Mouse (Mus musculus): ENCODE data around the gene Gm21293. TPM values are rescaled to one million over a fixed set of nuclear protein-coding genes. Genes with fewer than 3 reads are reported as not detected.
"Not testable (repeated sequence)": the region's sequence is repeated elsewhere in the genome, so short reads cannot be mapped to it uniquely, and the experiment has no call there.

The Gm21293 gene
- polyA plus RNA-seq (2012; rRNA removed): not detected in 2 replicates

DNA sequence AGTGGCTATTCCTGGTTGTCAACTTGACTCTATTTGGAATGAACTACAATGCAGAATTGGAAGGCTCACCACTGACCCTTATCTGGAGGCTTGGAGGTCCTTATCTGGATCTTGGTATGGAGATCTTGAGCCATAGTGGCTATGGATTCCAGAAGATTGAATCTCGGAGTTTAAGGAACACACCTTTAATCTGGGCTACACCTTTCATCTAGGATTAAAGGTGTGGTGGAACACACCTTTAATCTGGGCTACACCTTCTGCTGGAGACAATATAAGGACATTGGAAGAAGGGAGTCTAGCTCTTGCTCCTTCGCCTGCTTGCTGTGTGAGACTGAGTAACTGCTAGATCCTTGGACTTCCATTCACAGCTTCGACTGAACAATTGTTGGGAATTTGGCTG lies at the start of gene Gm21293:
Gene Gm21293, plus strand, starts transcription at position 301 of the 400 bp plus-strand sequence.
- not testable (repeated sequence) for H3K4me1 ChIP-seq (ENCODE audit: control insufficient read depth, insufficient read depth, low read length); H3K4me3 ChIP-seq (ENCODE audit: insufficient read depth, low read depth, low read length); H3K27me3 ChIP-seq (replicated peaks; ENCODE audit: control insufficient read depth, insufficient read depth, low read length); DNase-seq; H3K27ac ChIP-seq (ENCODE audit: insufficient read depth, low read depth, low read length); H3K36me3 ChIP-seq (ENCODE audit: control insufficient read depth, insufficient read depth, low read length)
- no CpG with 5 or more reads among the region's 3 CpGs for WGBS

DNA sequence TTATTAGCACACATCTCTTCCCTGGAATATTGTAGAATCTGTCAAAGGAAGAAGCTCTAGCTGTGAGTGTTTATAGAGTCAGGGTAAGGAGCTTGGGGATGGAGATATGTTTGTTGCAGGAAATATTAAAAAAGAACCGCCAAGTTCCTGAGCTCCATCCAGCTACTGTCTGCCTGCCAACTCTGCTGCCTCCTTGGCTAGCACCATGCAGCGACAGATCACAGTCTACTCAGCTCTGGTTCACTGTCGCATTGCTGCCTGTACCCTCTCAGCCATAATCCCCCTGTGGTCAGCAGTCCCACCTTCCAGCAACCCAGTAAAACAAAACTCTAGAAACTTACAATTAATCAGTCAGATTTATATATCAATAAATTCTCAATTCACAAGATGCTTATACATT lies 32.7 kb upstream of the Gm21293 start:
- H3K27ac ChIP-seq (ENCODE audit: insufficient read depth, low read depth, low read length): no peak overlapping the region
- no peaks in the 10 kb centered on the region for H3K27me3 ChIP-seq (replicated peaks; ENCODE audit: control insufficient read depth, insufficient read depth, low read length)
- H3K4me1 ChIP-seq (ENCODE audit: control insufficient read depth, insufficient read depth, low read length): no peaks in the 10 kb centered on the region
- DNase-seq: no peak
- TF ChIP-seq CTCF (conservative IDR thresholded peaks at IDR 0.05; ENCODE audit: insufficient read depth, insufficient read length, low read depth, low read length) (no peak), POLR2A (IDR thresholded peaks at IDR 0.05; ENCODE audit: low read depth, low read length) (no peak)
- 60% methylated on average over 3 of the region's 3 CpGs for WGBS
- H3K36me3 ChIP-seq (ENCODE audit: control insufficient read depth, insufficient read depth, low read length): no peaks in the 10 kb centered on the region
- H3K4me3 ChIP-seq (ENCODE audit: insufficient read depth, low read depth, low read length): no peak overlapping the region

GRCm38 (mm10) chr10:104118312-104118711 lies 24.5 kb upstream of the Gm21293 start:
- H3K36me3 ChIP-seq (ENCODE audit: control insufficient read depth, insufficient read depth, low read length): no peaks in the 10 kb centered on the region
- TF ChIP-seq POLR2A (IDR thresholded peaks at IDR 0.05; ENCODE audit: low read depth, low read length) (no peak), CTCF (conservative IDR thresholded peaks at IDR 0.05; ENCODE audit: insufficient read depth, insufficient read length, low read depth, low read length) (no peak)
- DNase-seq: no peak
- WGBS: 27% methylated on average over 2 of the region's 2 CpGs
- no peaks in the 10 kb centered on the region for H3K27me3 ChIP-seq (replicated peaks; ENCODE audit: control insufficient read depth, insufficient read depth, low read length)
- no peaks in the 10 kb centered on the region for H3K4me1 ChIP-seq (ENCODE audit: control insufficient read depth, insufficient read depth, low read length)
- no peak overlapping the region for H3K4me3 ChIP-seq (ENCODE audit: insufficient read depth, low read depth, low read length)
- H3K27ac ChIP-seq (ENCODE audit: insufficient read depth, low read depth, low read length): no peak overlapping the region

DNA sequence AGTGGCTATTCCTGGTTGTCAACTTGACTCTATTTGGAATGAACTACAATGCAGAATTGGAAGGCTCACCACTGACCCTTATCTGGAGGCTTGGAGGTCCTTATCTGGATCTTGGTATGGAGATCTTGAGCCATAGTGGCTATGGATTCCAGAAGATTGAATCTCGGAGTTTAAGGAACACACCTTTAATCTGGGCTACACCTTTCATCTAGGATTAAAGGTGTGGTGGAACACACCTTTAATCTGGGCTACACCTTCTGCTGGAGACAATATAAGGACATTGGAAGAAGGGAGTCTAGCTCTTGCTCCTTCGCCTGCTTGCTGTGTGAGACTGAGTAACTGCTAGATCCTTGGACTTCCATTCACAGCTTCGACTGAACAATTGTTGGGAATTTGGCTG lies 8.4 kb downstream of the Gm21293 start, which contains the start of gene Gm6763:
Gene Gm6763, plus strand, starts transcription at position 301 of the 400 bp plus-strand sequence.
- not testable (repeated sequence) for H3K36me3 ChIP-seq (ENCODE audit: control insufficient read depth, insufficient read depth, low read length); H3K4me1 ChIP-seq (ENCODE audit: control insufficient read depth, insufficient read depth, low read length); H3K27ac ChIP-seq (ENCODE audit: insufficient read depth, low read depth, low read length); H3K27me3 ChIP-seq (replicated peaks; ENCODE audit: control insufficient read depth, insufficient read depth, low read length); H3K4me3 ChIP-seq (ENCODE audit: insufficient read depth, low read depth, low read length); DNase-seq
- no CpG with 5 or more reads among the region's 3 CpGs for WGBS

GRCm38 (mm10) chr10:104159706-104160105 lies 16.9 kb downstream of the Gm21293 start, which contains the start of gene Gm8764:
Gm8764 (plus strand) TSS chr10:104160006.
- H3K27ac ChIP-seq (ENCODE audit: insufficient read depth, low read depth, low read length); H3K4me3 ChIP-seq (ENCODE audit: insufficient read depth, low read depth, low read length); H3K36me3 ChIP-seq (ENCODE audit: control insufficient read depth, insufficient read depth, low read length); DNase-seq; H3K27me3 ChIP-seq (replicated peaks; ENCODE audit: control insufficient read depth, insufficient read depth, low read length); H3K4me1 ChIP-seq (ENCODE audit: control insufficient read depth, insufficient read depth, low read length): not testable (repeated sequence)
- no CpG with 5 or more reads among the region's 3 CpGs for WGBS

- not testable (repeated sequence) for DNase-seq; H3K27me3 ChIP-seq (replicated peaks; ENCODE audit: control insufficient read depth, insufficient read depth, low read length); H3K4me3 ChIP-seq (ENCODE audit: insufficient read depth, low read depth, low read length); H3K36me3 ChIP-seq (ENCODE audit: control insufficient read depth, insufficient read depth, low read length); H3K27ac ChIP-seq (ENCODE audit: insufficient read depth, low read depth, low read length); H3K4me1 ChIP-seq (ENCODE audit: control insufficient read depth, insufficient read depth, low read length)
- WGBS: no CpG with 5 or more reads among the region's 3 CpGs
These were observed 25.4 kb downstream of the Gm21293 start, which contains the start of gene Gm21304 for GRCm38 (mm10) chr10:104168215-104168614. Gm21304 (plus strand) TSS chr10:104168515.

DNA sequence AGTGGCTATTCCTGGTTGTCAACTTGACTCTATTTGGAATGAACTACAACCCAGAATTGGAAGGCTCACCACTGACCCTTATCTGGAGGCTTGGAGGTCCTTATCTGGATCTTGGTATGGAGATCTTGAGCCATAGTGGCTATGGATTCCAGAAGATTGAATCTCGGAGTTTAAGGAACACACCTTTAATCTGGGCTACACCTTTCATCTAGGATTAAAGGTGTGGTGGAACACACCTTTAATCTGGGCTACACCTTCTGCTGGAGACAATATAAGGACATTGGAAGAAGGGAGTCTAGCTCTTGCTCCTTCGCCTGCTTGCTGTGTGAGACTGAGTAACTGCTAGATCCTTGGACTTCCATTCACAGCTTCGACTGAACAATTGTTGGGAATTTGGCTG lies 33.9 kb downstream of the Gm21293 start, which contains the start of gene Gm21312:
Gene Gm21312, plus strand, starts transcription at position 301 of the 400 bp plus-strand sequence.
- not testable (repeated sequence) for H3K27me3 ChIP-seq (replicated peaks; ENCODE audit: control insufficient read depth, insufficient read depth, low read length); H3K36me3 ChIP-seq (ENCODE audit: control insufficient read depth, insufficient read depth, low read length); H3K4me3 ChIP-seq (ENCODE audit: insufficient read depth, low read depth, low read length); H3K27ac ChIP-seq (ENCODE audit: insufficient read depth, low read depth, low read length); DNase-seq; H3K4me1 ChIP-seq (ENCODE audit: control insufficient read depth, insufficient read depth, low read length)
- no CpG with 5 or more reads among the region's 3 CpGs for WGBS

DNA sequence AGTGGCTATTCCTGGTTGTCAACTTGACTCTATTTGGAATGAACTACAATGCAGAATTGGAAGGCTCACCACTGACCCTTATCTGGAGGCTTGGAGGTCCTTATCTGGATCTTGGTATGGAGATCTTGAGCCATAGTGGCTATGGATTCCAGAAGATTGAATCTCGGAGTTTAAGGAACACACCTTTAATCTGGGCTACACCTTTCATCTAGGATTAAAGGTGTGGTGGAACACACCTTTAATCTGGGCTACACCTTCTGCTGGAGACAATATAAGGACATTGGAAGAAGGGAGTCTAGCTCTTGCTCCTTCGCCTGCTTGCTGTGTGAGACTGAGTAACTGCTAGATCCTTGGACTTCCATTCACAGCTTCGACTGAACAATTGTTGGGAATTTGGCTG lies 42.4 kb downstream of the Gm21293 start, which contains the start of gene Gm20765:
Gene Gm20765, plus strand, starts transcription at position 301 of the 400 bp plus-strand sequence.
- DNase-seq; H3K27me3 ChIP-seq (replicated peaks; ENCODE audit: control insufficient read depth, insufficient read depth, low read length): not testable (repeated sequence)
- WGBS: no CpG with 5 or more reads among the region's 3 CpGs

DNA sequence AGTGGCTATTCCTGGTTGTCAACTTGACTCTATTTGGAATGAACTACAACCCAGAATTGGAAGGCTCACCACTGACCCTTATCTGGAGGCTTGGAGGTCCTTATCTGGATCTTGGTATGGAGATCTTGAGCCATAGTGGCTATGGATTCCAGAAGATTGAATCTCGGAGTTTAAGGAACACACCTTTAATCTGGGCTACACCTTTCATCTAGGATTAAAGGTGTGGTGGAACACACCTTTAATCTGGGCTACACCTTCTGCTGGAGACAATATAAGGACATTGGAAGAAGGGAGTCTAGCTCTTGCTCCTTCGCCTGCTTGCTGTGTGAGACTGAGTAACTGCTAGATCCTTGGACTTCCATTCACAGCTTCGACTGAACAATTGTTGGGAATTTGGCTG lies 51.0 kb downstream of the Gm21293 start, which contains the start of gene Gm4340:
Gene Gm4340, plus strand, starts transcription at position 301 of the 400 bp plus-strand sequence.
- not testable (repeated sequence) for DNase-seq; H3K4me1 ChIP-seq (ENCODE audit: control insufficient read depth, insufficient read depth, low read length)
- no CpG with 5 or more reads among the region's 3 CpGs for WGBS

More for the DNA sequence above, 42.4 kb downstream of the Gm21293 start, which contains the start of gene Gm20765:
- not testable (repeated sequence) for H3K36me3 ChIP-seq (ENCODE audit: control insufficient read depth, insufficient read depth, low read length); H3K4me3 ChIP-seq (ENCODE audit: insufficient read depth, low read depth, low read length); H3K27ac ChIP-seq (ENCODE audit: insufficient read depth, low read depth, low read length); H3K4me1 ChIP-seq (ENCODE audit: control insufficient read depth, insufficient read depth, low read length)

More for the DNA sequence above, 51.0 kb downstream of the Gm21293 start, which contains the start of gene Gm4340:
- not testable (repeated sequence) for H3K27ac ChIP-seq (ENCODE audit: insufficient read depth, low read depth, low read length); H3K27me3 ChIP-seq (replicated peaks; ENCODE audit: control insufficient read depth, insufficient read depth, low read length); H3K4me3 ChIP-seq (ENCODE audit: insufficient read depth, low read depth, low read length); H3K36me3 ChIP-seq (ENCODE audit: control insufficient read depth, insufficient read depth, low read length)

Data from kidney, adult 2 months (tissue).